Mouse (Mus musculus): ENCODE results near the gene Rhox4g. TPM values are rescaled to one million over a fixed set of nuclear protein-coding genes. Genes with fewer than 3 reads are reported as not detected.
"Not testable (repeated sequence)": the region's sequence is repeated elsewhere in the genome, so short reads cannot be mapped to it uniquely, and the experiment has no call there.

The Rhox4g gene
- polyA plus RNA-seq (2011; ENCODE audit: insufficient read length, low read depth, missing spikeins), result not detected in 2 replicates

DNA sequence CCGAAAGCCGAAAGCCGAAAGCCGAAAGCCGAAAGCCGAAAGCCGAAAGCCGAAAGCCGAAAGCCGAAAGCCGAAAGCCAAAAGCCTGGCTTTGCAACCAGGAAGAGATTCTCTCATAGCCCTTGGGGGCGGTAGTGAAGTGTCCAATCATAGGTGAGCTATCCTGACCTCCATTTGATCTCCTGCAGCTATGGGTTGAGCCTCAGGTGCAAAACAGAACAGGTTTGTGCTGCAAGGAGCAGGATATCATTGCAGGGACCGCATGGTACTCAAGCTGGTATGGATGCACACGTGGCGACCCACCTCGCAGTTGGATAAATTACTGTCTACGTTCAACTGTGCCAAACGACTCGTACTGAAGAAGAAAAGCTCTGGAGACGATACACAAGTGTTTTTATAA lies at the start of gene Rhox4g:
Gene Rhox4g (minus strand): TSS at position 101 of the 400 bp plus-strand sequence.
- not testable (repeated sequence) for H3K4me1 ChIP-seq (ENCODE audit: control insufficient read depth, insufficient read depth, low read length); H3K27ac ChIP-seq (ENCODE audit: insufficient read depth, low read length); H3K4me3 ChIP-seq (ENCODE audit: insufficient read depth, low read length)

DNA sequence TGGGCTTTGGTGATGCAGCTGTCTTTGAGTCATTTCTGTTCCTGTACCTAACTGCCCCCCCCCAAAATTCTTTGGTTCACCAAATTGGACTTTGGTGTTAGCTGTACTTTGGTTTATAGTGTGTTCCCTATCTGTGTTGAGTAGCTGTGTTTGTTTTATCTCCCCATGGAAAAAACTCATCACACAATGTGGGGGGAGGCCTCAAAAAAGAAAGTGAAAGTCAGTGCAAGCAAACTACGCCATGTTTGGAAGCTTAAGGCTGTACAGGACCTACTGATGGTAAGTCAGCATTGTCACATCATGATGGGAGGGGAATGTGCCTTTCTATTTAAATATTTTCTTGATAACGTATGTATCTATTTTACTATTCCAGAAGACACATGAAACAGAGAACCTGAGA lies 41.1 kb upstream of the Rhox4g start:
- TF ChIP-seq POLR2A (IDR thresholded peaks at IDR 0.05; ENCODE audit: low read depth, low read length) (no peak), CTCF (IDR thresholded peaks at IDR 0.05; ENCODE audit: borderline replicate concordance, insufficient read depth, low read length) (no peak)
- Histone ChIP-seq H3K27ac (ENCODE audit: insufficient read depth, low read length) (no peak overlapping the region), H3K4me1 (ENCODE audit: control insufficient read depth, insufficient read depth, low read length) (no peaks in the 10 kb centered on the region), H3K4me3 (ENCODE audit: insufficient read depth, low read length) (no peak overlapping the region)

DNA sequence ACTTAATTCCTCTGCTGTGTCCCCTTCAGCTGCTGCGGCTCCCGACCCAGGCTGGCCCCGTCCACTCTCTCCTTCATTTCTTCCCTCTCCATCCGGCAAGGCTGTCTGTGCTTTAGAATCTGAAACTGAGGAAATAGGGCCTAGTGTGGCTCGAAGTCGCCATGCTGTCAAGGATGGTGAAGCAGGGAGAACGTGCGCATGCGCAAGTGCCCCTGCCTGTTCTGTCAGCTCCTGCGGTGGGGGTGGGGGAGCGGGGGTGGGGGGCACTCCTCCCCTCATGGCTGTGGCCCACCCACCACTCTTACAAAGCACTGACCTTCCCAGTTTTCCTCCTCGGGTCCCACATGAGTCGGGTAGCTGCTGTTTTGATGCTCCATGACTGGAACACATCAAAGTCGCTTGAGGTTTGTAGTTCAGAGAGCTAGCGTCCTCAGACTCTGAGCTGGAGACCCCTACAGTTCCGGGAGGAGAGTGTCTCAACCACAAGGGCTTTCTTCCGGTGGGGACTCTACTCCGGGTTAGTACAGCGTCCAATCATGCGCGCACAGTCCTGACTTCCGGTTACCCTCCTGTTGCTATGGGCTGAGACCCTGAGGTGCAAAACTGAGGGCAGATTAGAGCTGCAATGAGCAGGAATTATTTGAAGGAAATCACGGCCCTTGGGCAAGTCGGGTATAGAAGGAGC lies 32.0 kb upstream of the Rhox4g start:
- H3K27ac ChIP-seq (ENCODE audit: insufficient read depth, low read length), result no peak overlapping the region
- TF ChIP-seq POLR2A (IDR thresholded peaks at IDR 0.05; ENCODE audit: low read depth, low read length) (no peak), CTCF (IDR thresholded peaks at IDR 0.05; ENCODE audit: borderline replicate concordance, insufficient read depth, low read length) (no peak)
- H3K4me3 ChIP-seq (ENCODE audit: insufficient read depth, low read length), result no peak overlapping the region
- no peaks in the 10 kb centered on the region for H3K4me1 ChIP-seq (ENCODE audit: control insufficient read depth, insufficient read depth, low read length)

DNA sequence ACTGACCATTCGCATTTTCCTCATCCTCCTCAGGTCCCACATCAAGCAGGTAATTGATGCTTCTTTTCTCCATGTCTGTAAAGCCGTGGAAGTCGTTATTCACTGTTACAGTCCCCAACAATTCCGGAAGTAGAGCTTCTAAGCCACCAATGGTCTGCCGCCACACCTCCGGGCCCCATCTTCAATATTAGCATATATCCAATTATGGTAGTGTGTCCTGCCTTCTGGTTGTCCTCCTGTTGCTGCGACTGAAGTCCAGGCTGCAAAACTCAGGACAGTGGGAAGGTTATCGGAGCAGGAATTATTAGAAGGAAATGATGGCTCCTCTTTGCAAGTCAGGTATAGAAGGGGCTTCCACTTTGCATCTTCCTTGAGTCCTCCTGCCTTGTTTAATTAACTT lies 22.1 kb upstream of the Rhox4g start, which contains the start of gene Rhox2h:
Gene Rhox2h (minus strand): TSS at position 101 of the 400 bp plus-strand sequence.
- not testable (repeated sequence) for H3K4me1 ChIP-seq (ENCODE audit: control insufficient read depth, insufficient read depth, low read length); H3K4me3 ChIP-seq (ENCODE audit: insufficient read depth, low read length); H3K27ac ChIP-seq (ENCODE audit: insufficient read depth, low read length)

DNA sequence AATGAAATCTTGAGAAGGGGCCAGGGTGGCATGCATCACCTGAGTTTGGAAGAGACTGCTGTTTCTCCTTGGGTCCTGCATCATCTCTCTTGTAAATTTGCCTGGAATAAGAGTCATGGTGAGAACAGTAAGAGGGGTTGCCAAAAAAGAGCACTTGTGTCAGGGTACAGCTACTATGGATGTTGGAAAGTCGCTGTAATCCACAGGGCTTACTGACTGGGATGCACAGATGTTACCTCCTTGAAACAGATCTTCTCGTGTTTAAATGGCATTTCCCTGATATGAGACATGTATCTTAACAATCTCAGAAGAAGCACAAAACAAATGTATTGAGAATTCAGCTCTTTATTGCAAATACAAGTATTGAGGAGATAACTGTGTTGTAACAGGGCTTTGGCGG lies 17.5 kb upstream of the Rhox4g start, which contains the start of gene Rhox3h:
Gene Rhox3h (minus strand): TSS at position 101 of the 400 bp plus-strand sequence.
- H3K4me1 ChIP-seq (ENCODE audit: control insufficient read depth, insufficient read depth, low read length); H3K27ac ChIP-seq (ENCODE audit: insufficient read depth, low read length); H3K4me3 ChIP-seq (ENCODE audit: insufficient read depth, low read length): not testable (repeated sequence)

DNA sequence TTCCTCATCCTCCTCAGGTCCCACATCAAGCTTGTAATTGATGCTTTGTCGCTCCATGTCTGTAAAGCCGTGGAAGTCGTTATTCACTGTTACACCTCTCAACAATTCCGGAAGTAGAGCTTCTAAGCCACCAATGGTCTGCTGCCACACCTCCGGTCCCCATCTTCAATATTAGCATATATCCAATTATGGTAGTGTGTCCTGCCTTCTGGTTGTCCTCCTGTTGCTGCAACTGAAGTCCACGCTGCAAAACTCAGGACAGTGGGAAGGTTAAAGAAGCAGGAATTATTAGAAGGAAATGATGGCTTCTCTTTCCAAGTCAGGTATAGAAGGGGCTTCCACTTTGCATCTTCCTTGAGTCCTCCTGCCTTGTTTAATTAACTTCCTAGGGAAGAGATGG lies 7.8 kb downstream of the Rhox4g start, which contains the start of gene Rhox2g:
Gene Rhox2g (minus strand): TSS at position 101 of the 400 bp plus-strand sequence.
- H3K4me1 ChIP-seq (ENCODE audit: control insufficient read depth, insufficient read depth, low read length); H3K4me3 ChIP-seq (ENCODE audit: insufficient read depth, low read length); H3K27ac ChIP-seq (ENCODE audit: insufficient read depth, low read length): not testable (repeated sequence)

DNA sequence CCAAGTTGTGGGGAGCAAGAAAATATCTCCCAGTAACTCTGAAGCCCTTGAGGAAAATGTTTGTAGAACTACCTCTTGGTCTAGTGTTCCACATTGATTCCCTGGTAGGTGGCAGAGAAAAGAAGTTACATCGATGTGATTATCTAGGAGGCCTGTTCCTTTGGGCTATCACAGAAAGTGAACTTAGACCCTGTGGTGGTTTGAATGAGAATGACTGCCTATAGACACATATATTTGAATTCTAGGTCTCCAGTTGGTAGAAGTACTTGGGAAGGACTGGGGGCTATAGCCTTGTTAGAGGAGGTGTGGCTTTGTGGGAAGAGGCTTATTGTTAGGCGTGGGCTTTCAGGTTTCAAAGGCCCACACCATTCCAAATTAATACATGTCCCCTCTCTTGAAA lies 22.6 kb downstream of the Rhox4g start, which contains the start of gene Rhox3g:
Gene Rhox3g (minus strand): TSS at position 101 of the 400 bp plus-strand sequence.
- H3K4me3 ChIP-seq (ENCODE audit: insufficient read depth, low read length); H3K27ac ChIP-seq (ENCODE audit: insufficient read depth, low read length); H3K4me1 ChIP-seq (ENCODE audit: control insufficient read depth, insufficient read depth, low read length): not testable (repeated sequence)

DNA sequence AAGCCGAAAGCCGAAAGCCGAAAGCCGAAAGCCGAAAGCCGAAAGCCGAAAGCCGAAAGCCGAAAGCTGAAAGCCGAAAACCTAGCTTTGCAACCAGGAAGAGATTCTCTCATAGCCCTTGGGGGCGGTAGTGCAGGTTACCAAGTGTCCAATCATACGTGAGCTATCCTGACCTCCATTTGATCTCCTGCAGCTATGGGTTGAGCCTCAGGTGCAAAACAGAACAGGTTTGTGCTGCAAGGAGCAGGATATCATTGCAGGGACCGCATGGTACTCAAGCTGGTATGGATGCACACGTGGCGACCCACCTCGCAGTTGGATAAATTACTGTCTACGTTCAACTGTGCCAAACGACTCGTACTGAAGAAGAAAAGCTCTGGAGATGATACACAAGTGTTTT lies 43.5 kb downstream of the Rhox4g start, which contains the start of gene Rhox4f:
Gene Rhox4f (minus strand): TSS at position 101 of the 400 bp plus-strand sequence.
- H3K27ac ChIP-seq (ENCODE audit: insufficient read depth, low read length); H3K4me3 ChIP-seq (ENCODE audit: insufficient read depth, low read length); H3K4me1 ChIP-seq (ENCODE audit: control insufficient read depth, insufficient read depth, low read length): not testable (repeated sequence)

Other genes with a start within 250 kb of the Rhox4g start
- gene Rhox2b, start 239.3 kb downstream of the Rhox4g start, polyA plus RNA-seq (2011; ENCODE audit: insufficient read length, low read depth, missing spikeins), result not detected in 2 replicates
- gene Rhox4b, start 218.8 kb downstream of the Rhox4g start, polyA plus RNA-seq (2011; ENCODE audit: insufficient read length, low read depth, missing spikeins), result not detected in 2 replicates
- gene Rhox2c, start 197.6 kb downstream of the Rhox4g start, polyA plus RNA-seq (2011; ENCODE audit: insufficient read length, low read depth, missing spikeins), result not detected in 2 replicates
- gene Rhox3c, start 192.7 kb downstream of the Rhox4g start, polyA plus RNA-seq (2011; ENCODE audit: insufficient read length, low read depth, missing spikeins), result not detected in 2 replicates
- gene Rhox4c, start 171.0 kb downstream of the Rhox4g start, polyA plus RNA-seq (2011; ENCODE audit: insufficient read length, low read depth, missing spikeins), result not detected in 2 replicates
- gene Rhox2d, start 157.9 kb downstream of the Rhox4g start, polyA plus RNA-seq (2011; ENCODE audit: insufficient read length, low read depth, missing spikeins), result not detected in 2 replicates
- gene Rhox4d, start 137.0 kb downstream of the Rhox4g start, polyA plus RNA-seq (2011; ENCODE audit: insufficient read length, low read depth, missing spikeins), result not detected in 2 replicates
- gene Rhox2e, start 120.9 kb downstream of the Rhox4g start, polyA plus RNA-seq (2011; ENCODE audit: insufficient read length, low read depth, missing spikeins), result not detected in 2 replicates
- not detected in 2 replicates for gene Rhox3e, start 109.3 kb downstream of the Rhox4g start, polyA plus RNA-seq (2011; ENCODE audit: insufficient read length, low read depth, missing spikeins)
- not detected in 2 replicates for gene Rhox4e, start 93.9 kb downstream of the Rhox4g start, polyA plus RNA-seq (2011; ENCODE audit: insufficient read length, low read depth, missing spikeins)
- gene Rhox2f, start 79.9 kb downstream of the Rhox4g start, polyA plus RNA-seq (2011; ENCODE audit: insufficient read length, low read depth, missing spikeins), result not detected in 2 replicates
- not detected in 2 replicates for gene Rhox3f, start 70.3 kb downstream of the Rhox4g start, polyA plus RNA-seq (2011; ENCODE audit: insufficient read length, low read depth, missing spikeins)
- gene Rhox4f, start 43.6 kb downstream of the Rhox4g start, polyA plus RNA-seq (2011; ENCODE audit: insufficient read length, low read depth, missing spikeins), result not detected in 2 replicates
- not detected in 2 replicates for gene Rhox3g, start 22.7 kb downstream of the Rhox4g start, polyA plus RNA-seq (2011; ENCODE audit: insufficient read length, low read depth, missing spikeins)
- gene Rhox2g, start 7.9 kb downstream of the Rhox4g start, polyA plus RNA-seq (2011; ENCODE audit: insufficient read length, low read depth, missing spikeins), result not detected in 2 replicates
- gene Rhox3h, start 17.4 kb upstream of the Rhox4g start, polyA plus RNA-seq (2011; ENCODE audit: insufficient read length, low read depth, missing spikeins), result not detected in 2 replicates
- gene Rhox2h, start 21.9 kb upstream of the Rhox4g start, polyA plus RNA-seq (2011; ENCODE audit: insufficient read length, low read depth, missing spikeins), result not detected in 2 replicates
- gene Rhox5, start 153.5 kb upstream of the Rhox4g start, polyA plus RNA-seq (2011; ENCODE audit: insufficient read length, low read depth, missing spikeins), result not detected in 2 replicates
- gene Rhox6, start 175.6 kb upstream of the Rhox4g start, polyA plus RNA-seq (2011; ENCODE audit: insufficient read length, low read depth, missing spikeins), result not detected in 2 replicates
- gene Rhox7a, start 180.4 kb upstream of the Rhox4g start, polyA plus RNA-seq (2011; ENCODE audit: insufficient read length, low read depth, missing spikeins), result not detected in 2 replicates
- not detected in 2 replicates for gene Rhox8, start 227.6 kb upstream of the Rhox4g start, polyA plus RNA-seq (2011; ENCODE audit: insufficient read length, low read depth, missing spikeins)
- gene Rhox7b, start 245.9 kb upstream of the Rhox4g start, polyA plus RNA-seq (2011; ENCODE audit: insufficient read length, low read depth, missing spikeins), result not detected in 2 replicates